Mouse (Mus musculus) heart, postnatal 10 days (tissue): ENCODE measurements around the gene Eva1b. TPM values are rescaled to one million over a fixed set of nuclear protein-coding genes. Genes with fewer than 3 reads are reported as not detected.

Experiments
- DNase-seq, 2 experiments: peaks; one replicate each; pipeline ENCODE4 v3.0.0; 2021
- intact Hi-C: fragments of 180-260 bp; cut with DNase I; formaldehyde crosslinking; loops from one replicate; pipeline ENCODE4 v1.15.1; 2025
- total RNA-seq, 2 experiments: library from RNA; stranded (reverse); gene quantifications; 2 replicates each; pipeline ENCODE4 v1.2.3; 2021

Eva1b gene
- total RNA-seq, 2 experiments from 2014 or later = 36.3 to 37.0 TPM

DNA sequence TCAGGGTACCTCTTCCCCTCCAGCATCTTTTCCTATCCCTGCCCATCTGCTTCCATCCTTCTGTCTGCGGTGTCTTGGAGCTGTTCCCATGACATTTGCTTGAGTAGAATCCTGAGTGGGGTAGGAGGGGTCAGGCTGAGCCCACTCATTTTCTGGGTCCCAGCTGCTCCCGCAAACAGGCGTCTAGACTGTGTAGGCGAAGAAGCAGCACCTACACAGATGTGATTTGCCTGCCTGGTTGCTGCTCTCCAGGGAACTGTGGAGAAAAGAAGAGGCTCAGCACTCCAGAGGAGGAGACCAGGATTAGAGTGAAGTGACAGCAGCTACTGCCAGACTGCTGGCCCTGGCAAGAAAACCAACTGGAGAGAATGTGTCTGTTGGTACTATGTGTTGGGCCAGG is 28.9 kb upstream of the Eva1b start:
- intact Hi-C loops = no loop called here
- DNase-seq = no peak

DNA sequence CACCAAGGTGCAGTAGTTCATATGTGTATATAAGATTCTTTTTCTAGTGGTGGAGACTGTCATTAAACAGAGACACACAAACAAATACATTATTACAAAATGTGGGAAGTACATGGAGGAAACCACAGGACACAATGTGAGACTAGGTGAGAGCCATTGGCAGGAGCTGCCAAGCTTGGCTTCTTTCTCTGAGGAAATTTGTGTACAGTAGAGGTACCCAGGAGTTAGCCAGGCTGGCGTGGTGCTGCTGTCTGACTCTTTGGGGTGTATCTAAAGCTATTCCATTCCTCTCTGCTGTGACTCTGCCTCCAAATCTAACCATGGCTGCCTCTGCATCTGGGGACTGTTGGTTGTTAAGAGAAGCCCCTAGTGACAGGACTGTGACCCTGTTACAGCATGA is 28.5 kb upstream of the Eva1b start:
- intact Hi-C loops = no loop called here
- DNase-seq = no peak

- DNase-seq = no peak
- intact Hi-C loops = no loop called here
Observed at GRCm38 (mm10) chr4:126120052-126120451, 27.5 kb upstream of the Eva1b start.

DNA sequence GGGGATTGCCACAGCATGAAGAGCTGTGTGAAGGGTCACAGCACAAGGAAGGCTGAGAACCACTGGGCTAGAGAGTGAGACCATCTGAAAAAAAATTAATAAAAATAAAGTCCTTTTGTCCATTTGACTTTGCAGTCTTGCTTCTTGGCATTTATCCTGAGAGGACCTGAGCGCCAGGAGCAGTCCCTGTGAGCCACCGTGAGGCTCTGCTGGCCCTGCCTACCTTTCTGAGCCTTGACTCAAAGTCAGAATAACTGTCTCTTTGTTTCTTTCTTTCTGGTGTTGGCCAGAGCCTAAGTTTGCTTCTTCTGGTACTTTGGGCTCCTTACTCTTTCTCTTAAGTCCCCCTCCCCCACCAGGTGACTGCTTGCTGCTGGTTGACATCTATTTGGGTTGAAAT is 27.0 kb upstream of the Eva1b start:
- intact Hi-C loops = no loop called here
- DNase-seq = no peak

GRCm38 (mm10) chr4:126123309-126124040 is 24.1 kb upstream of the Eva1b start:
- intact Hi-C loops = no loop called here
- no peak for DNase-seq

GRCm38 (mm10) chr4:126130502-126130901 is 17.0 kb upstream of the Eva1b start:
- intact Hi-C loops = no loop called here
- no peak for DNase-seq

- DNase-seq = peak; percentile 63 to 64
- intact Hi-C loops = no loop called here
Observed at GRCm38 (mm10) chr4:126131290-126132121, 16.0 kb upstream of the Eva1b start.

GRCm38 (mm10) chr4:126132636-126133264 is 14.8 kb upstream of the Eva1b start:
- no peak for DNase-seq
- intact Hi-C loops = no loop called here

- DNase-seq = no peak
- intact Hi-C loops = no loop called here
Observed at GRCm38 (mm10) chr4:126134236-126134635, 13.3 kb upstream of the Eva1b start.

GRCm38 (mm10) chr4:126134639-126135038 is 12.9 kb upstream of the Eva1b start:
- intact Hi-C loops = no loop called here
- no peak for DNase-seq

DNA sequence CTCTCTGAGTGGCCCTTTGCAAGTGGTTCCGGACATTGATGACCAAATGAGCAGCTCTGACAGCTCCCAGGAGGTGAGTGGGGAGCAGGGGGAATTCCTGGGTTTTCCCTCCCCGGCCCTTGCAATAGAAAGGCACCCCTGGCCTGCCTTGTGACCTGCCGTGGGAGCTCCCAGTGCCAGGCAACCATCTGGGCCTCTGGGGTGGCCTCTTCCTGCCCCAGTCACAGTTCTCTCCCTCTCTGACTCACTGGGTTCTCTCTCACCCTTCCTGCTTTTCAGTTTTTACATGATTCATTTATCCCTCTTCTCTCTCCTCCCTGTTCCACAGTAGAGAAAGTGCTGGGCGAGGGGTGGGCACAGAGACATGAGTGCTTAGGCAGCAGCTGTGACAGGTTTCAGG is 9.8 kb upstream of the Eva1b start:
- intact Hi-C loops = no loop called here
- no peak for DNase-seq

GRCm38 (mm10) chr4:126141021-126141420 is 6.5 kb upstream of the Eva1b start:
- intact Hi-C loops = no loop called here
- no peak for DNase-seq

DNA sequence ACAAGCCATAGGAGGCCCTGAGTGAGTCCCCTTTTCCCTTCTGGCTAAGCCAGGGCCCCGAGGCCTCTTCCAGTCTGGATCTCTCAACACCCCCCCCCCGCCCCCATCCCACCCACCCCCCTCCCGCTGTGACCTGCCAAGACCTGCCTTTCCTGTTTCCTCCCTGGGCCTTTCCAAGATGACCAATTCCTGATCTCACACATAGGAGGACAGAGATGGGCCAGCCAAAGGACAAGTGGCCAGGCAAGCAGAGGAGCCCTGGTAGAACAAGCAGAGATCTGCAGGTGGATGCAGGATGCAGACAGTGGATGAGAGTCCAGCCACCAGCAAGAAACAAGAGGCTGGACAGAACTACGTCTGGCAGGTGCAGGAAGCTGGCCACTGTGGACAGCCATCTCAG is 2.1 kb upstream of the Eva1b start:
- intact Hi-C loops = no loop called here
- DNase-seq = peak in 1 of 2 experiments; percentile 55

- no peak for DNase-seq
- intact Hi-C loops = no loop called here
Observed at GRCm38 (mm10) chr4:126146974-126147532, 491 bp upstream of the Eva1b start.

GRCm38 (mm10) chr4:126148161-126148961 is 817 bp downstream of the Eva1b start:
- intact Hi-C loops = no loop called here
- DNase-seq = peak; percentile 76 to 79

DNA sequence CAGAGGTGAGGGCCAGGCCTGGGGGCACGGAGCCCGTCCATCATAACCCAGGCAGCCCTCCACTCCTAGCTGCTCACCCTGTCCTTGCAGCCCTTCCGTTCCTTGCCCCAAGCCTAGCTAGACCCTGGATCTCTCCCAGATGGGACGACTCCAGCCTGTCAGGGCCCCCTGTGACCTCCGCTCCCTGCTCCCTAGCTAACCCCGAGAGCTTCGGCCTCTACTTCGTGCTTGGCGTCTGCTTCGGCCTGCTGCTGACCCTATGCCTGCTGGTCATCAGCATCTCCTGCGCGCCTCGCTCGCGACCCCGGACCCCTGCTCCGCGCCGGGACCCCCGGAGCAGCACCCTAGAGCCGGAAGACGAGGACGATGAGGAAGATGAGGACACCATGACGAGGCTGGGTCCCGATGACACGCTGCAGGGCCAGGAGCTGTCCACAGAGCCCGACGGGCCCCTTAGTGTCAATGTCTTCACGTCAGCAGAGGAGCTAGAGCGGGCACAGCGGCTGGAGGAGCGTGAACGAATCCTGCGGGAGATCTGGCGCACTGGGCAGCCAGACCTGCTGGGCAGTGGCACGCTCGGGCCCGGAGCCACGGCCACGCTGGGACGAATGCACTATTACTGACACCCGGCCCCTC is 1.6 kb downstream of the Eva1b start:
- intact Hi-C loops = no loop called here
- DNase-seq = peak in 1 of 2 experiments; percentile 39

GRCm38 (mm10) chr4:126149798-126150197 is 2.3 kb downstream of the Eva1b start:
- intact Hi-C loops = no loop called here
- no peak for DNase-seq

GRCm38 (mm10) chr4:126150297-126150948 is 2.9 kb downstream of the Eva1b start:
- intact Hi-C loops = no loop called here
- peak; percentile 90 for DNase-seq

- intact Hi-C loops = no loop called here
- DNase-seq = no peak
Observed at GRCm38 (mm10) chr4:126150949-126151320, 3.4 kb downstream of the Eva1b start.
